Mouse (Mus musculus) cerebellum, adult 9-11 months (tissue): Measurements from ENCODE around the gene Scn1a.
A peak's percentile ranks its signal among the peaks of the same experiment; 100 is the strongest.

Experiments used
- DNase-seq: peaks from one replicate; pipeline ENCODE4 v3.0.0; 2022

Scn1a gene

DNA sequence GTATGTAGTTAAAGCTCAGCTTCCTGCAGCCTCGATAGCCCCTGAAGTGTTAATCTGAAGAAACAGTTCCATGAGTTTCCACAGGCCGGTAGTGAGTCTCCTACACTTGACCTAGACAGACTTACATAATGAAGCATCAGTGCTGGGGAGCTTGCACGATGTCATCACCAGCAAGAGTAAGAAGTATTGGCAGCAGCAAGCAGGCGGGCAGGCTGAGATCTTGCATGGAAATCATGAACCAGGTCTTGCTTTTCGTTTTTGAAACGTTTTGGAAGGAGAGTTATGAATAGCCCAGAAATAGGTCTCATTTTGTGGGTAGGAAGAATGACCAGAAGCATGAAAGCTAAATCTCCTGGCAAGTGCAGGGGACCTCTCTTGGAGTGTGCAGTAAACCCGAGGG is at the start of gene Scn1a:
Scn1a (minus strand) TSS at position 130 of the 400 bp plus-strand sequence.
- peak; percentile 82 for DNase-seq

DNA sequence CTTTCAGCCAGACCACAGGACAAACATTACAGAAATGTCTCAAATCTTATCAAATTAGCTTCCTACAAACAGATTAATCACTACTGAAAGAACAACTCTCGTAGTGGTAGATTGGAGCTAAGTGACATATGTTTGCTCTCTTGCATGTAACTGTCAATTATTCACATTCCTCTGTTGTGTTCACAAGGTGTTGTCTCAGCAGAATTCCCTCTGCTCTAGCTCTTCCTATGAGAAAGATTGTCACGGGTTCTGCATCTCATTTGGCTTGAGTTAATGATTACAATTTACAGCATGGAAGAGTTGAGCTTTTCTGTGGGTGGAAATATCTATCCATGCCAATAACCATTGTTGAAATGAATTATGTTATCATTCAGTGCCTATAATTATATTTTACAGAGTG is 37.8 kb upstream of the Scn1a start:
- DNase-seq, result no peak

DNA sequence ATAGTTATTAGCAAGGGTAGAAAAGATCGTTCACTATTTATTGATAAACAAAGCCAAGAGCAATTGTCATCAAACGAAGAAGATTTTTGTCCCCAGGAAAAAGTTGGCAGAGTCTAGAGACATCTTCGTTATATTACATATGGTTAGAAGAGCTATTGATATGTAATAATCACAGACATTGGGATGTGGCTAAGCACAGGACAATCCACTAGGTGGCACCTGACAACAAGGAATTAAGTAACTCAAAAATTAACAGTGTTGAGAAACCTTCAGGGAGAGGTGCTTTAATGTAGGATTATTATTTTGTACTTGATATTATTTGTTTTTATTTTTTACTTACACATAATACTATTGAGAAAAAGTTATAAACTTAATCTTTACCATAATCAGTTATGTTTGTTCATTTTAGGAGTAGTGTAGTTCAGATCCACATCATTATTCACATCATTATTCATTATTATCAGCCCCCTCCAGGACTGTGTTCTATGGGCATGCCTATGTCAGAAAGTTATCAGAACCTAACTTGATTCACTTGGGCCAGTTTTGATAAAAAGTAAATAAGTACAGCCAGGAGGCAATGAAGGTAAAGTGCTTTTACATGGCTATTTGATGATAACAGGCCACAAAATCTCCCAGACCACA is 32.7 kb upstream of the Scn1a start:
- DNase-seq, result no peak

DNA sequence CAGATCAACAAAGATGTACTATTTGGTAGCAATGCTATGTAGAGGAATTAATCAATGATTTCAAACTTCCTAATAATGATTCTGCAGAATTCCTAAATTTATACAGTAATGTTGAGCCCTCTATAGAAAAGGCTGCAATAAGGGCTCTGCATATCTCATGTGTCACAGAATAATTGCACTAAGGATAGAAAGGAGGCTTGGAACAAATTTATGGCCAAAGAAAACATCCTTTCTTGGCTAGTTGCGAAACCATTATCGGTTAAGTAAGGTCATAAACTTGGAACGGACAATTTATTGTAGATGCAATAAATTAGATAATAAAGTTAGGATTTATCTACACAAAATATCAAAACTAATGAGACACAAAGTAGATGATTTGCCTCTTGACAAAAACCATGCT is 24.8 kb upstream of the Scn1a start:
- no peak for DNase-seq

DNA sequence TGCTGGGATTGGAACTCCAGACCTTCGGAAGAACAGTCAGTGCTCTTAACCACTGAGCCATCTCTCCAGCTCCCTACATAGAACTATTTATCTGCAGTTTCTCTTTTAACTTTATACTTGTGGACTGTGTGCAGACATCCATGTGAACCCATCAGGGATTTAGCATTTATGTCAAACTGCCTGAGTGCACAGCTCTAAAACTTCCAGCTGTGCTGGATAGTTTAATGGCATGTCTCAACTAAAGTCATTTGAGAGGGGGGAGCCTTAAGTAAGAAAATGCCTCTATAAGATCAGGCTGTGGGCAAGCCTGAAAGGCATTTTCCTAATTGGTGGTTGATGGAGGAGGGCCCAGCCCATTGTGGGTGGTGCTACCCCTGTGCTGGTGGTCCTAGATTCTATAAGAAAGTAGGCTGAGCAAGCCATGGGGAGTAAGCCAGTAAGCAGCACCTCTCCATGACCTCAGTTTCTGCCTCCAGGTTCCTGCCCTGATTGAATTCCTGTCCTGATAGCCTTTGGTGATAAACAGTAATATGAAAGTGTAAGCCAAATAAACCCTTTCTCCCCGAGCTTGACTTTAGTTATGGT is 24.3 kb upstream of the Scn1a start:
- DNase-seq, result no peak

DNA sequence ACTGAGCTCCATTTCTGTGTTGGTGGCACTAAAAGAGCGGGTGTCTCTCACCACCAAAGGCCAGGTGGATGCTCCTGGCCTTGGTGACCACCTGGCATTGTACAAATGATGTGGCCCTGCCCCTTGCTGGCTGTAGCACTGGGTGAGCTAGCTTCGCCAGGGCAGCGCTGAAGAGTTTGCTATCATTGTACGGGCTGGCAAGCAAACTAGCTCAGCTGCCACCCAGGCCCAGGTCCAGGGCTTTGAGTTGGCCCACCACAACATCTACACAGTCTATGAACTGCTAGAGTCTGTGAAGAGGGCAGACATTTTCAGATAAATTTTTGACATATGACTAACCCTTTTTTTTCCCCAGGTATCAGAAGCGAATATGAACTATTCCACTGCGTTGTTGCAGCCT is 23.3 kb upstream of the Scn1a start:
- no peak for DNase-seq

DNA sequence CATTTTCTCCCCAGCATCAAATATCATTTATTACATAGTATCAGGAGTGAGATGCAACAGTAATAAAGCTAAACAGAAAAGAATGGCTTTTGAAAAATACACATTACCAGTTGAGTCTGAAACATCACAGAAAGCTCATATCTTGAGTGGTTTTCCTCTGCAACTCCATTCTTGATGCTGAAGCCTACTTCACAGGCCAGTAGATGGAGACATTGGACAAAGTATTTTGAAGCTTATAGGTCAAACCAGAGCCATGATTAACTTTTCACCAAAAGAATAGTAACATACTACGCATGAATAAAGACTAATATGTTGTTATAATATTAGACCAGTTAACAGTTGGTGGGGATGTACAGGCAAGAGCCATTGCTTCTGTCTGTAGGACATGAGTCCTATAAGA is 21.8 kb upstream of the Scn1a start:
- DNase-seq, result no peak

DNA sequence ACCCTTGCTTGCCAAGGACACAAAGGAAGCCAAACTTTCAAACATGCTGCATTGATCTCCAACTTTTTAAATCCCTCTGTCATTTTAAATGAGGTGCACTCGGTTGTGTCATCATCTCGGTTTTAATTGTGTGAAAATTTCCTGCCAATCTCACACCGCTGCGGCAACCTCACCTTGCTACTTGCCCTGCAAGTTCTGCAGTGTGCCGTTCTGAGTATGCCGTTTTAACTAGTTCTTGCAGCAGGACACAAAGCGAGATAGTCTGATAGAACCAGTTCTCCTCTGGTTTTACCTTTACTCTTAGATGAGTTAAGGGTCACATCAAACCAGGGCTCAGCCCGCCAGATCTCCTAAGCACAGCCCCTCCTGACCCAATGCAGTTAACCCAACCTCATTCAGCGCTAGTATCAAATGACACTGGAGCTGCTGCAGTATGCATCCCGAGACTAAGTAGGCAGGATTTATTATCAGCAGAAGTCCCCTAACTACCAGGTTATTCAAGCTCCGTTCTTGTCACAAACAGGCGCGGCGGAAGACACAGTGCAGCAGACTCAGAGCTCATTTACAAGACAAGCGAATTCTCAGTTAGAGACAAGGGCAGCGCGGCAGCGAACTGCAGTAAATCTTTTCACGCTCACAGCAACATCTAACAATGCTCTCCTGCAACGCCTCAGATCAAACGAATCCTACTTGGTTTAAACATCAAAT is 722 bp downstream of the Scn1a start:
- DNase-seq, result peak; percentile 50

DNA sequence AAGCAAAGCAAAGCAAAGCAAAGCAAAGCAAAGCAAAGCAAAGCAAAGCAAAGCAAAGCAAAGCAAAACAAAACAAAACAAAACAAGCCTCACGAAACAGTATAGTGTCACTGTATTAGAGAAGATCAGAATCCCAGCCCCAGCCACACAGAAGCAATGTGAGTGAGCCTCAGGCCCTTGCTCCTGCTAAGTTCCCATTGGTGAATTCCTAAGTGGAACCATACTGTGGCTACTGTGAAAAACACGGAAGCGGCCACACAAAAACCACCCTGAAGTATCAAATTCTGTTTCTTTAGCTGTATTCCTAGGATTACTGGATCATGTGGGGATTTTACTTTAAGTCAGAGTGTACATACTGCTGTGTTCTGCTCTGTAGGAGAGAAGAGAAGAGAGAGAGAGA is 4.4 kb downstream of the Scn1a start:
- DNase-seq, result no peak

DNA sequence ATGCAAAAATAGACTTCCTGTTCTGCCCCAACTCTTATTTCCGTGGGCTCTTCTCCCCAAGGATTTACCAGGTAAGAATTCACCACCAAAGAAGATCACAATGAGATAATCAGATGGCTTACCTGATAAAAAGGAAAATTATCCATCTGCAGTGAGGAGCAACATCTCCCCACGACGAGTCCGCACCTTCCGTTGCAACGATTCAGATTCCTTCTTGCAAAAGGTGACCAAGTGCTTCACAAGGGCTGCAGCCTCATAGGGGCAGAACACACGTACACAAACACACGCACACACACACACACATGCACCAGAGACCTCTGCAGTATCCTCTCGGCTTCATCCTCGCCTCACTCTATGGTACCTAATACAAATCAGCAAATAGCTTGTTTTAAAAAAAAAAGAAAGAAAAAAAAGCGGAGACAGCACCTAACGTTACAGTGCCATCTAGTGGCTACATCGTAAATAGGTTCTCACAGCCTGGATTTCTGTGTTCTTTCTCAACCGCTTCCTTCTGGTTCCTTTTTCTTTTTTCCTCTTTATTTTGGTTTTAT is 30.8 kb downstream of the Scn1a start:
- DNase-seq, result peak; percentile 73

DNA sequence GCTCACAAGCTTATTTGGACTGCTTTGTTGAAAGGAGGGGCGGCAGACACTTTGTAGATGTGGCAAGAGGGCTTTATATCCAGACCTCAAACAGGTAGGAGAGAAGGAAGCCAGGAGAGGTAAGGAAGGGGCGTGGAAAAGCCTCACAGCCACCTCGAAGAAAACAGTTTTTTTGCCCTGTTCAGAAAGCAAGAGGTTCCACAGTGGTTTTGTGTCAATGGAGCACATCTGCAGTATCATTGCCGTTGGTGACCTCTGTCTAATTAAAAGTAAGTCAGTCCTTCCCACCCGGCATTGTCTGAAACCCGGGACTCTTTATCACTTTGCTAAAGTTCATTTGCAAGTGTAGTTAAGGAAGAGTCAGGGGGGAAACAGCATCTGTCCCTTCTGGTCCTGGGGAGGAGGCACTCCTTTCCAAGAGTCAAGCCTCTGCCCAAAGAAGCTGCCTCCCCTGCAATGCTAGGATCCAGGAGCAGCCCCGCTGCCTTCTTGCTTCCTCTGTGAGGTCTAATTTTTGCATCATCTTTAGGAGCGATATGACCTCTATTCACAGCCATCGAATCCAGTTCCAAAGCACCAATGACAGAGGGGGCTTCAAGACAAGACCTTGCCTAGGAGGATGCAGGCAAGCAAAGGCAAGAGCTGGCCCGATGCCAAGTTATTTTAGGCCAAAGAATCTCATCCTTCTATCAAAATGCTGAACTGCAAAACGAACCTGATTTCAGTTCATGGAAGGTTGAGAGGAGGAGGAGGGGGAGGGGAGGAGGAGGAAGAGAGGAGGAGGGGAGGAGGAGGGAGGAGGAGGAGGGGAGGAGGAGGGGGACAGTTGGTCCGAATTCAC is 31.5 kb downstream of the Scn1a start:
- peak; percentile 77 for DNase-seq

DNA sequence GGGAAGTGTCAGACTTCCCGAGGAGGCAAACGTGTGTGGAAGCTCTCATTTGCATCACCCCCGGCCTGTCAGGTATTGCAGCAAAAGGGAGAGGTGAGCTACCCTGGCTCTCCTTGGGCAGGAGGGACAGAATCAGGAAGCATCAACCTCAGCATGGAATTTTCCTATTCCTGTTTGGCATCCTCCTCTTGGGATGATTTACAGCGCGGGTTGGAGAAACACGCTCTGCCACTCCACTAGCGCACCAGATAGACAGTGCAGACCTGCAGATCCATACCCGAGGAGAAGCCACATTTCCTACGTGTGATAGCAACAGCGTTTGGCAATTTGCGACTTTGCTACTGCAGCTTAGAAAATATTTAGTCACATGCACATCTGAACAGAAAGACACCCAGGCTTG is 32.2 kb downstream of the Scn1a start:
- peak; percentile 65 for DNase-seq

DNA sequence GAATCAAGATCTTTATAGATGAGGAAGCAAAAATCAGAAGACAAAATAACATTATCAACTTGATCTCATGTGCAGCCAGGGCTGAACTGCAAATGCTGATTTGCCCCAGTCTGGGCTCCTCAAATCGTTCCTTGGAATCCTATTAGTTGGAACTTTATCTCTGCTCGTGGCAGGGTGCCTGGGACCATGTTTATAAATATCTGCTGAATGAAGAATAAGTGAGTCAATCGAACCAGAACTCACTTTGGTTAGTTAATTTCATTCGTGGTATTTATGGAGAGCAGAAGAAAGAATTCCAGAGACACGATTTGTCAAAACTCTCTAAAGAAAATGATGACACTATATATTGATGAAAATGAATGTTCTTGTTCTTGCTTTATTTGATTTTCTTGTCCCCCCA is 48.1 kb downstream of the Scn1a start:
- no peak for DNase-seq

DNA sequence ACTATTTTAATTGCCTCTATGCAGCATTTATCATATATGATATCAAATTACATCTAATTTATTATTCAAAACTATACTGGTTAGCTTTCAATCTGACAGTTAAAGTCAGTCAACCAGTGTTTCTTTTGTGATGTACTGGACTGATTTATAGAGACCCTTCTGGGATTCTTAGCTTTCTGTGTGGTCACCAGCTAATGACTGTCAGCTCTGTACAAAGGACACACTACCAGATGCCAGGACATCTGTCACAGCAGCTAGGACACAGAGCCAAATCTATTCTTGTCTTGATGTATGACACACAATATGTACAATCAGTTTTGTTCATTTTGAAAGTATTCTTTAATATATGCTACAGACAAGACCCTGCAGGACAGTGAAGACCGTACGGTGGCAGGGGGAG is 72.7 kb downstream of the Scn1a start:
- no peak for DNase-seq

DNA sequence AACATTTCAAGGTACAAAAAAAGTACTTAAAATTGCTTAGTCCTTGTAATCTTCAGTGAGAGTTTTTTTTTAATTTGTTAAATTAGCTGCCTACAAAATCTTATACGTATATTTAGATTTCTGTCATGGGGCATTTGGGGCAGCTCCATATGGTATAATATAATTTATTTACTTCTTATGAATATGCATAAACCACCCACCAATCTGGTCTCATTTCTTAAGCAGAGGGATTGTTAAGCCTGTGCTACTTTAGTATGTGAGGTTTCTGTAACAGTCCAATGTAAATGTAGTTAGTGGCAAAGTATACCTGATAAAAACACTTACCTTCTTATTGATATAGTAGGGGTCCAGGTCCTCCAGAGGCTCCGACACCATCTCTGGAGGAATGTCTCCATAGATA is 90.0 kb downstream of the Scn1a start:
- no peak for DNase-seq

DNA sequence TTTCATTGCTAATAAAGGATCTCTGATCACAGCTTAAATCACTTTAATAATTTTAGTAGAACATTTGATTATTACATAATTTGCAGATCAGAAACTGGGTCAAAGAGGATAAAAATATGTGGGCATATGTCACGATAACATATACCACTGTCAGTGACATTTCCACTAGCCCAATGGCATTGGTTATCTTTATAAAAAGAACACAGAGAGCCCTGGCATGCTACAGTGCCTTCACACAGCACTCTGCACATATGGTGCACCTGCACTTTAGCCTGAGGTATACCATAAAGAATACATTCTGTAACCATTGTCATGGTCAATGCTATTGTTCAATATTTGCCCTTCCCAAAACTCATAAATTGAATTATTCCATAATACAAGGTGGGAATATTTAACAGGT is 94.0 kb downstream of the Scn1a start:
- DNase-seq, result peak; percentile 20

DNA sequence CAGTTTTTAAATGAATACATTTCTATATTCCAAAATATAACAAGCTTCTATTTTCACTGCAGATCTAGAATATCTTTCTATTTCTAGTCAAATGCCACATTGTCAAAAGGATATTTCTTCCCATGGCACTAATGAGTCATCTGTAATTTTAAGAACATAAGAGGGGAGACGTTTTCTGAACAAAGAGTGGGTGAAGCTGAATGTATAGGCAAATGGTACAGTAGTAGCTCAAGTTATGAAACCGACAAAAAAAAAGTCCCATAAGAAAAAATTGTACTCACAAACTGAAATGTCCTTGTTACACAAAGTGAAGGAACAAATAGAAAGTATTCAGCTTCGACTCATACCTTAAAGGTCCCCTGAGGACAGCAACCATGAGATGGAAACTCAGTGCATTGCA is 94.5 kb downstream of the Scn1a start:
- no peak for DNase-seq

DNA sequence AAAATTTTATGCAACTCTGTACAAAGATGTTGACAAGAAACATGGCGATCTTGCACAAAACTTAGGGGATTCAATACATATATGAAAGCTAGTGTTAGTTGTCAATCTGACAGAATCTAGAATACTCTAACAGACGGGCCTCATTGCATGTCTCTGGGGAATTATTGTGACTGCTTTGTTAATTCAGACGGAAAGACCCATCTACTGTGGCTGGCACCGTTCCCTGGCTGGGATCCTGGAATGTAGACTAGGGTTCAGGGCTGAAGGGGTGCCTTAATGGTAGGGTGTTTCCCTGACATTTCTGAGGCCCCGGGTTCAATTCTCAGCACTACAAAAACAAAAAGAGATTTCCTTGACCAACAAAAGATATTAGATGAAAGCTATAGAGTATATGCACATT is 103.2 kb downstream of the Scn1a start:
- DNase-seq, result peak; percentile 38

DNA sequence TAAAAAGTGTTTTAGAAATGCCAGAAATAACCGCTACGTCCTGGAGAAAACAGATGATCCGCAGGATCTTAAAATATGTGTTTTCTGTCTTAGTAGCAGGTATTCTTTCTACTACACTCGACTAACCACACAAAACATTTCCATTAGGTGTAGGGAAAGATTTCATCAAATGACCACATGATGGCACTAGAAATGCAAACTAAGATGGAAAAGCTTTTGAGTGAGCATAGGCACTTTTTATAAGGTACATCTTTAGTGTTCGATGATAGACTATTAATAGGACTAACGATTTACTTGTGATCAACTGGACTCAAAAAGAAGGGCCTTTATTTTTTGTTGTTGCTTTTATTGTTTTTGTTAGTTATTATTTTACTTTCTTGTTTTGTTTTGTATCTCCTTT is 104.2 kb downstream of the Scn1a start:
- DNase-seq, result no peak

DNA sequence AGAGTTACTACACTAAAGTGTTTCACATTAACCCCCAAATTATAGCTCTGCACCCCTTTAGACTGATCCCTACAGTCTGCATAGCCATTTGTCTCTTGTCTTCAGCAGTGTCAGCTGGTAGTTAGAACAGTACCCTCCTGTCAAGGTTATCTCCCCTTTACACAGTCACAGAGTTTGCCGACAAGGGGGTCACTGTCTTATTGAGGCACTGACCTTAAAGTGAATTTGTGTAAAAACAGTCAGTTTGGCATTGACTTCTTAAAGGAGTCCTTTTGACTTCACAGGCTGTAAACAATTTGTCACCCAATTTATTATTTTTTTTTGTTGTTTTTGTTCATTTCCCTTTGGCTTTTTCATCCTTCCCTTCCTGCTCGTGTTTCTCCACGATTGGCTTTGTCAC is 168.1 kb downstream of the Scn1a start:
- no peak for DNase-seq

DNA sequence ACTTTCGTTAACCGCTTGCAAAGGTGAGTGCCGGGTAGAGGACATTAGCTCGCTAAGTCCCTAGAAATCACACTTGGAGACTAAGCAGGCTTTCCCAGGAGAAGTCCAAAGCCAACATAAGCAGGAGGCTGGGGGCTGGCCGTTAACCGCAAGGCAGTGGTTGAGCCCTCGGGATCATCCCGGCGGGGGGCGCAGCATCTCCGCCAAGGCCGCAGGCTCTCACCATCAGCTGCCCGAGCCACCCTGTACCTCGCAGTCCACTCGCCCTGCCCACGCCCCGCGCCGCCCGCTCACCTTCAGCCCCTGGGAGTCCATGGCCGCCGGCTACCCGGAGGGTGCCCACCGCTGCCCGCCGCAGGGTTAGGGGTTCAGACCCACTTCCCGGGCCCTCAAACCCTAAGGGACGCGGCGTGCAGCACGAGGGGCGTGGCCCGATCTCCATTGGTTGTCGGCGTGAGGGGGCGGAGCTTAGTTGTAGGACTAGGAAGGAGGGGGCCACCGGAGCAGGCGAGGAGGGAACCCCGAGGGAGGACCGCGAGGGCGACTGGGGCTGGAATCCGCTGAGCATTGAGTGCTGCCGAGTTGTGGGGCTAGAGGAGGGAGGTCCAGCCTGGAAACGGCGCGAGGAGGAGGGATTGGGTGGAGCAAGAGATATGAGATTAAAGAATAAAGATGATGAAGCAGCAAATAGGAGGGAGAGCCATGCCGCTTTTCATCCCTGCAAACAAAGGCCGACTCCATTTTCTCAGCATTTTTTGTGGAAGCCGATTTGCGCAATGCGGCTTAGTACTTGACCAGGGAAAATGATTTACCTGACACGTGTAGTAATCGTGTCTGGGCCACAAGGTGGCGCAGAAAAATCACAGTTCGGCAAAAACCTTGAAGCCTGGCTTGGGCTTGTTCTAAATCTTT is 184.2 kb downstream of the Scn1a start, which contains the start of gene Ttc21b:
Ttc21b (minus strand) TSS at position 398 of the 912 bp plus-strand sequence.
- peak; percentile 98 for DNase-seq

DNA sequence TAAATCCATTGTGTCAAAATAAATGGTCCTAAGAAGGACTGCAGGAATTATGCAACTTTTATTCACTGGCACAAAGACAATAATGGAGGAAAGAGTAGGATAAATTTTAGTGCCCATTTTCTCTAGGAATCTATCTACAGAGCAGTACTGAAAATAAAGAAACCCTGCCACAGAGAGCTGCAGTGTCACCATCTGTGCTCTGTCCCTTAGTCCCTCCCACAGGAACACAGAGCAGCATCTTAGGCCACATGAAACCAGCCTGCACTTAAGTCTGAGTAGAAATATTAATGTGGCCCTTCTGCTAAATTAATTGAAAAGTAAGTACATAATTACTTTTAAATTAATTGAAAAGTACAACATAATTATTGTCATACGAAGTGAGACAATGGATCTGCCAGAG is 196.6 kb downstream of the Scn1a start:
- no peak for DNase-seq
